Mouse (Mus musculus): ENCODE measurements at regions not wholly inside any gene's neighbourhood (a gene's known extent, or its start where the extent isn't known, plus 50 kb on each side); places are given as distances from the start of the nearest gene placed in this dataset.

DNA sequence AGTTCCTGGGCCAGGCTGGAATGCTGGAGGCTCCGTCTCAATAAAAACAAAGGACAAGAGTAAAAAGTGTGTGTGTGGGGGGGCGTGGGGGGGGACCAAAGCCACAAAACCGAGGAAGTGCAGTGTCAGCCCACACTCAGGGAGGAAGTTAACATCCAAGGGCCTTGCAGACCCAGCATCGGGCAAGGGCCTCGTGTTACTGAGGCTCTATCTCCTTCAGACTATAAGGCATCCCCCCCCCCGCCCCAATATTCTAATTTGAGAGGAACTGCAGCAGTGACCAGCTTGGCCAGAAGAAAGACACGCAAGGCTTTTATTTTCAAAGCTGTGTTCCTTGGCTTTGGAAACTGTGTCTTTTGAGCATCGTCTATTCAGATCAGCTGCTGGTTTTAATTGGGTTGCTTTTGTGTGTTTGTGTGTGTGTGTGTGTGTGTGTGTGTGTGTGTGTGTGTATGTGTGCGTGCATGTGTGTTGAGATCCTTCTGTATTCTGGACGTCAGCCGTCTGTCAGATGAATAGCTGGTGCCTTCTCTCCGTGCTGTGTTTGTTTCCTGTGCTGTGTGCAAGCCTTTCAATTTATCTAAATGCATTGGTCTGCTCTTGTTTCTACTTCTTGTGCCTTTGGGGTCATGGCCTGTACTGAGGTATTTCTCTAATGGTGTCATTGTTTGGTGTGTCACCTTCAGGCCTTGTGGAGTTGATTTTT is 491.7 kb downstream of the Vrk1 start:
- no peak overlapping the region for H3K27ac ChIP-seq (ENCODE audit: low read depth, low read length)
- H3K36me3 ChIP-seq (ENCODE audit: control insufficient read depth, insufficient read depth, low read length) = no peaks in the 10 kb centered on the region
- no peak overlapping the region for H3K4me3 ChIP-seq (ENCODE audit: low read depth, low read length)
- H3K27me3 ChIP-seq (ENCODE audit: control insufficient read depth, insufficient read depth, low read length) = no peaks in the 10 kb centered on the region
- no peaks in the 10 kb centered on the region for H3K4me1 ChIP-seq (ENCODE audit: control insufficient read depth, insufficient read depth, low read length)
- 62% methylated on average over 12 of the region's 12 CpGs for WGBS
- H3K9me3 ChIP-seq (ENCODE audit: control insufficient read depth, low read length) = no peaks in the 10 kb centered on the region
- H3K9ac ChIP-seq (ENCODE audit: low read length) = no peak overlapping the region
- no peak for ATAC-seq (ENCODE audit: low FRiP score)
- H3K4me2 ChIP-seq = no peak overlapping the region
- DNase-seq (ENCODE audit: low spot score, missing footprints) = peak; percentile 45

DNA sequence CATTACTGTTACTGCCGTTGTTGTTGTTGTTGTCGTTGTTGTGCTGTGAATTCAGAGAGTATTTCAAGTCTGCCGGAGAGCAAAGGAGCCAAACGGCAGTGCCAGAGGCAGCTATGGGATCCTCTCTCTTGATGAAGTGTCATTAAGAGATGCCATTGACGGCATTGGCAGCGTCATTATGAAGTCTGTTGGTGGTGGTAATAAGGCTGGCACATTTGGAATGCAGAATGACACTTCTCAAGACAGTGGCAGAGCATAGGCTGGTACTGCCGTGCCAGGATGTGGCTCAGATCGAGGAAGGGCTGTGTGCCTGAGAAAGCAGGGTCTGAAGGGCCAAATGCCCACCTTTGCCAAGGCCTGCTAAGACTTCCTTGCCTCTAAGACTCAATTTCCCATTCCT is 494.3 kb downstream of the Vrk1 start:
- H3K4me3 ChIP-seq (ENCODE audit: low read depth, low read length) = no peak overlapping the region
- H3K27ac ChIP-seq (ENCODE audit: low read depth, low read length) = no peak overlapping the region
- H3K9ac ChIP-seq (ENCODE audit: low read length) = no peak overlapping the region
- H3K4me1 ChIP-seq (ENCODE audit: control insufficient read depth, insufficient read depth, low read length) = no peaks in the 10 kb centered on the region
- no peak for ATAC-seq (ENCODE audit: low FRiP score)
- no peaks in the 10 kb centered on the region for H3K36me3 ChIP-seq (ENCODE audit: control insufficient read depth, insufficient read depth, low read length)
- H3K9me3 ChIP-seq (ENCODE audit: control insufficient read depth, low read length) = no peaks in the 10 kb centered on the region
- WGBS = 89% methylated on average over 8 of the region's 8 CpGs
- DNase-seq (ENCODE audit: low spot score, missing footprints) = no peak
- no peaks in the 10 kb centered on the region for H3K27me3 ChIP-seq (ENCODE audit: control insufficient read depth, insufficient read depth, low read length)
- H3K4me2 ChIP-seq = no peak overlapping the region

DNA sequence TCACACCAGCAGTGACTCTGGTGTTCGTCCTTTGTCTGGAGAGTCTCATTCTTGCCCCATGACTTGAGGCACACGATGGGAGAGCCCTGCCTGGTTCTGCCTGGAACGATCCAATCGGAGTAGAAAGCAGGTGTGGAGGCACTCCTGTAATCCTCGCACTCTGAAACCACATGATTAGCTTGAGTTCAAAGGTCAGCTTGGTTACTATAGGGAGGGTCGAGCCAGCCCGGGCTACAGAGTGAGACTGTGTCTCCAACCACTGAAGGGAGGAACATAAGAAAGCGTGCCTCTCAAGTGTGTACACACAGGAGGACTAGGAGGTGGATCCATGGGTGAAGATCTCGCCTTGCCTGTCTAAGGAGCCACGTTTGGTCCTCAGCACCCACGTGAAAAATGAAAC is 504.0 kb downstream of the Vrk1 start:
- Histone ChIP-seq H3K36me3 (ENCODE audit: control insufficient read depth, insufficient read depth, low read length) (no peaks in the 10 kb centered on the region), H3K4me3 (ENCODE audit: low read depth, low read length) (no peak overlapping the region), H3K4me2 (no peak overlapping the region), H3K27me3 (ENCODE audit: control insufficient read depth, insufficient read depth, low read length) (no peaks in the 10 kb centered on the region), H3K9ac (ENCODE audit: low read length) (no peak overlapping the region), H3K27ac (ENCODE audit: low read depth, low read length) (no peak overlapping the region), H3K4me1 (ENCODE audit: control insufficient read depth, insufficient read depth, low read length) (peaks cover 4% of the 10 kb centered on the region; the same call in 1 of the 2 replicates), H3K9me3 (ENCODE audit: control insufficient read depth, low read length) (no peaks in the 10 kb centered on the region)
- ATAC-seq (ENCODE audit: low FRiP score) (no peak), DNase-seq (ENCODE audit: low spot score, missing footprints) (peak; percentile 69)
- WGBS = 69% methylated on average over 11 of the region's 11 CpGs

DNA sequence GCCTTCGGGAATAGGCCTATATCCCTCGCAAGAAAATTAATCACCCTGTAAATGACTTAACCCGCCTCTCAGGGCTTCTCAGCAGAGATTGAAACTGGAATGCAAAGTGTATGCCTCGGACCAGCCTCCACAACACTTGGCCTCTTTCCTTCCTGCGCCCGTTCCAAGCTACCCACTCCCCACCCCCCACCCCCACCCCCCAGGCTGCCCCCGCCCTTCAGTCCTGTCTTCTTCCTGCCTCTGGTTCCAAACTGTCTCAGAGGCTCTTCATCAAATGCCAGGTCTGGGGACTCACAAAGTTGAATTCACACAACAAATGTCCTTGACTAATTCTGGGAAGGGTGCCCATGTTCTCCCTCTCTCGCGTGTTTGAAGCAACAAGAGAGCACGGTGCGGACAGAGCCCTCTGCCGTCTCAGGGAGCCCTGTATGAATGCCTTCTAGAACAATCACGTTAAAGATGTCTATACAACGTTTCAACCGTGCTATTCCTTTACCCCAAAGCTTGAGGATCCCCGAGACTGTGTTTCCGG is 505.3 kb downstream of the Vrk1 start:
- no peaks in the 10 kb centered on the region for H3K36me3 ChIP-seq (ENCODE audit: control insufficient read depth, insufficient read depth, low read length)
- no peaks in the 10 kb centered on the region for H3K27me3 ChIP-seq (ENCODE audit: control insufficient read depth, insufficient read depth, low read length)
- no peak overlapping the region for H3K27ac ChIP-seq (ENCODE audit: low read depth, low read length)
- no peak overlapping the region for H3K9ac ChIP-seq (ENCODE audit: low read length)
- H3K9me3 ChIP-seq (ENCODE audit: control insufficient read depth, low read length) = no peaks in the 10 kb centered on the region
- 83% methylated on average over 17 of the region's 17 CpGs for WGBS
- no peak overlapping the region for H3K4me3 ChIP-seq (ENCODE audit: low read depth, low read length)
- DNase-seq (ENCODE audit: low spot score, missing footprints) (no peak), ATAC-seq (ENCODE audit: low FRiP score) (no peak)
- peaks cover 4% of the 10 kb centered on the region; the same call in 1 of the 2 replicates for H3K4me1 ChIP-seq (ENCODE audit: control insufficient read depth, insufficient read depth, low read length)
- no peak overlapping the region for H3K4me2 ChIP-seq

DNA sequence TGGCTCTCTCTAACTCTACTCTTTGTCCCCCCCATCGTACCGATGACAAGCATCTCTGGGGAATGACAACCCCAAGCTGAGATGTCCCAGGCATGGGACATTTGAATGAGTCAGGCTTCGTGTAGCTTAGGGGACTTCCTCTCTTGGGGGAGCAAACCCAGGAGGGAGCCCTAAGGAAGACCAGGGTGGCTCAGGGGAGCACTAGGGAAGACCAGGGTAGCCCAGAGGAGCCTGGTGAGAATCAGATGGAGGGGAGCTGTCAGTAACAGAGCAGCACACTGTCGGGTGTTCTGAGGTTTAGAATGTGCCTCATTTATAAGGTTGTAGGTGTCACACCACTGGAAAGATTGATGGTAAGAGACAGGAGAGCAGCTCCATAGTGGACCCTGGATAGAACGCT is 509.1 kb downstream of the Vrk1 start:
- H3K9ac ChIP-seq (ENCODE audit: low read length) = no peak overlapping the region
- peaks cover 4% of the 10 kb centered on the region; the same call in 1 of the 2 replicates for H3K4me1 ChIP-seq (ENCODE audit: control insufficient read depth, insufficient read depth, low read length)
- DNase-seq (ENCODE audit: low spot score, missing footprints) (peak; percentile 74), ATAC-seq (ENCODE audit: low FRiP score) (no peak)
- H3K4me3 ChIP-seq (ENCODE audit: low read depth, low read length) = no peak overlapping the region
- H3K4me2 ChIP-seq = no peak overlapping the region
- no peak overlapping the region for H3K27ac ChIP-seq (ENCODE audit: low read depth, low read length)
- 82% methylated on average over 5 of the region's 5 CpGs for WGBS
- no peaks in the 10 kb centered on the region for H3K36me3 ChIP-seq (ENCODE audit: control insufficient read depth, insufficient read depth, low read length)
- no peaks in the 10 kb centered on the region for H3K9me3 ChIP-seq (ENCODE audit: control insufficient read depth, low read length)
- no peaks in the 10 kb centered on the region for H3K27me3 ChIP-seq (ENCODE audit: control insufficient read depth, insufficient read depth, low read length)

DNA sequence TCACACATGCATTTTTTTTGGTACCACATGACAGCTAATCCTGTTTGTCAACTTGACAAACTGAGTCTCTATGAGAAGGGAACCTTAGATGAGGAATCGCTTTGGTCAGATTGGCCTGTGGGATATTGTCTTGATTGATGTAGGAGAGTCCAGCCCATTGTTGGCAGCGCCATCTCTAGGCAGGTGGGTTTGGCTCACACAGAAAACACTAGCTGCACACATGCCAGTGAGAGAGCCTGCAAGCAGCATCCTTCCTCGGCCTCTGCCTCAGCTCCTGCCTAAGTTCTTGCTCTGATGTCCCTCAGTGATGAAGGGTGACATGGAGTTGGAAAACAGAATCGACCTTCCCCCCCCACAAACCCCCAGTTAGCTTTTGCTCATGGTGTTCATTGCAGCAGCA is 514.4 kb downstream of the Vrk1 start:
- DNase-seq (ENCODE audit: low spot score, missing footprints) = peak; percentile 73
- 73% methylated on average over 4 of the region's 4 CpGs for WGBS

DNA sequence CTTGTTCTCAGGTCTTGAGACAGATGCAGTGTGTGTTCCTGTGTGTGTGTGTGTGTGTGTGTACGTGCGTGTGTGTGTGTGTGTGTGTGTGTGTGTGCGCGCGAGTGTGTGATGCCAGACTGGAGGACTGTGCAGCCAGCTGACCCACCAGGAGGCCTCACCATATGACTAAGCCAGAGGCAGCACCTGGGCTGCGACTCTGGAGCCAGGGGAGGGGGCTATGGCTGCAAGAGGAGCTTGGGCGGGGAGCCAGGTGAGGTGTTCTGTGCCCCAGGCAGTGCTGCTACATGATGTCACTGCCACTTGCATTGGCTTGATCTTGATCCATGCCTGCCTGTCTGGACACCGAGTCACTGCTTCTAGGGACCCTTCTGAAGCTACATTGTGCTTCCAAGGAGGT is 517.1 kb downstream of the Vrk1 start:
- H3K27me3 ChIP-seq (ENCODE audit: control insufficient read depth, insufficient read depth, low read length) = no peaks in the 10 kb centered on the region
- no peak overlapping the region for H3K27ac ChIP-seq (ENCODE audit: low read depth, low read length)
- peak; percentile 50; the same call in 1 of the 2 replicates for ATAC-seq (ENCODE audit: low FRiP score)
- no peak overlapping the region; the same call in 1 of the 2 replicates for H3K4me2 ChIP-seq
- no peak overlapping the region for H3K4me3 ChIP-seq (ENCODE audit: low read depth, low read length)
- H3K9ac ChIP-seq (ENCODE audit: low read length) = no peak overlapping the region
- peak; percentile 67 for DNase-seq (ENCODE audit: low spot score, missing footprints)
- H3K9me3 ChIP-seq (ENCODE audit: control insufficient read depth, low read length) = no peaks in the 10 kb centered on the region
- 74% methylated on average over 8 of the region's 8 CpGs for WGBS
- H3K36me3 ChIP-seq (ENCODE audit: control insufficient read depth, insufficient read depth, low read length) = no peaks in the 10 kb centered on the region
- H3K4me1 ChIP-seq (ENCODE audit: control insufficient read depth, insufficient read depth, low read length) = peaks cover 6% of the 10 kb centered on the region

More for the DNA sequence above, 514.4 kb downstream of the Vrk1 start:
- no peak for ATAC-seq (ENCODE audit: low FRiP score)
- H3K9ac ChIP-seq (ENCODE audit: low read length) = no peak overlapping the region
- no peaks in the 10 kb centered on the region for H3K9me3 ChIP-seq (ENCODE audit: control insufficient read depth, low read length)
- no peak overlapping the region for H3K4me3 ChIP-seq (ENCODE audit: low read depth, low read length)
- H3K27ac ChIP-seq (ENCODE audit: low read depth, low read length) = no peak overlapping the region
- peaks cover 6% of the 10 kb centered on the region for H3K4me1 ChIP-seq (ENCODE audit: control insufficient read depth, insufficient read depth, low read length)
- no peak overlapping the region for H3K4me2 ChIP-seq
- no peaks in the 10 kb centered on the region for H3K27me3 ChIP-seq (ENCODE audit: control insufficient read depth, insufficient read depth, low read length)
- H3K36me3 ChIP-seq (ENCODE audit: control insufficient read depth, insufficient read depth, low read length) = no peaks in the 10 kb centered on the region

DNA sequence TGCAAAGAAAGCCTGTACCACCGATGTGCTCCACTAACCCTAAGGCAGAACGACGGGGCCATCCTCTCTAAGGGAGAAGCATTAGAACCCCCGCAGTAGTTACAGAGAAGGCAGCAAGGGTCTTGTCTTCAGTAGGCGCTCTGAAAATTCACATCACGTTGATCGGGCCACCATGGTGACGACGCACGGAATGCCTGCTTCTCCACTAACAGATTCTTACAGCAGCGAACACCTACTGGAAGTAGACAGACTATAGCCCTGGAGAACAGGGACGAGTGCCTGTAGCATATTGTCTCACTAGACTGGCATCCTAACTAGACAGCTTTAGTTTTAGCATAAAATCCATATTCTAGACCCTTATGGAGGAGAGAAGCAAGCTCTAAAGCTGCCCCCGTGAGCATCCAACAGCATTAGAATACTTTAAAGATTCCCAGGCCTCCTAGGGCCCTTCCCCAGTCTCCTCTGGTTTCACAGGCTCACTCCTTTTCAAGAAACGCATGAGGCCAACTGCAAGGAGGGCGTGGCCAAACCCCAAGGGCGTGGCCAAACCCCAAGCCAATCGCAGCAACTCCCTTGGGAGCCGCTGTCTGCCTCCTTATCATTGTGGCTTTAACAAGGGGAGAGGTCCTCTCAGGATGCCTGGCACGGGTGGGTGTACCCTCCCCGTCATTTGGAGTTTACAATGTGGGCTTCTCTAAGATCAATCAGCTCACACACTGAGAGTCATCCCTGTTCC is 517.8 kb downstream of the Vrk1 start:
- WGBS = 5% methylated on average over 20 of the region's 20 CpGs
- Histone ChIP-seq H3K27ac (ENCODE audit: low read depth, low read length) (no peak overlapping the region), H3K27me3 (ENCODE audit: control insufficient read depth, insufficient read depth, low read length) (no peaks in the 10 kb centered on the region), H3K9me3 (ENCODE audit: control insufficient read depth, low read length) (no peaks in the 10 kb centered on the region), H3K9ac (ENCODE audit: low read length) (0 out of 2 replicates have a peak overlapping the region, but pooled peaks have one; percentile 20), H3K4me1 (ENCODE audit: control insufficient read depth, insufficient read depth, low read length) (peaks cover 6% of the 10 kb centered on the region), H3K4me3 (ENCODE audit: low read depth, low read length) (no peak overlapping the region), H3K4me2 (peak overlapping the region; percentile 33; the same call in 1 of the 2 replicates), H3K36me3 (ENCODE audit: control insufficient read depth, insufficient read depth, low read length) (no peaks in the 10 kb centered on the region)
- peak; percentile 94 for DNase-seq (ENCODE audit: low spot score, missing footprints)
- peak; percentile 65 for ATAC-seq (ENCODE audit: low FRiP score)

DNA sequence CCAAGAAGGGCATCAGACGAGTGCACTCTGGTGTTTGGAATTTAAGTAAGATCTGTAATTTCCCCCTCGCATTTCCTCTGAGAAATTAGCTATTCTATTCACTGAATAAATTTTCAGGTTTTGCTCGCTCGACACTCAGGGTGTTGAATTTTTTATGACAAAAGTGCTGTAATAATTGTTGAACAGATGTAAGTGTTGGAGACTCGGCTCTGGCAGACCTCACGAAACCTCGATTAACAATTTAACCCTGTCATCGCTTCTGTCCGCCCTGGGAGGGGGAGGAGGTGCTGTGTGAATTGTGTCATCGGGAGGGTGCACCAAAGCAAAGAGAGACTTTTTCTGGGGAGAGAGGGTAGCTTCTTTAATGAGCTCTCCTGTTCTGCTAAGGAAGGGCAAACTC is 518.5 kb downstream of the Vrk1 start:
- Histone ChIP-seq H3K9me3 (ENCODE audit: control insufficient read depth, low read length) (no peaks in the 10 kb centered on the region), H3K27me3 (ENCODE audit: control insufficient read depth, insufficient read depth, low read length) (no peaks in the 10 kb centered on the region), H3K4me1 (ENCODE audit: control insufficient read depth, insufficient read depth, low read length) (peaks cover 6% of the 10 kb centered on the region), H3K4me2 (no peak overlapping the region), H3K27ac (ENCODE audit: low read depth, low read length) (no peak overlapping the region), H3K9ac (ENCODE audit: low read length) (no peak overlapping the region), H3K4me3 (ENCODE audit: low read depth, low read length) (no peak overlapping the region), H3K36me3 (ENCODE audit: control insufficient read depth, insufficient read depth, low read length) (no peaks in the 10 kb centered on the region)
- 53% methylated on average over 10 of the region's 10 CpGs for WGBS
- ATAC-seq (ENCODE audit: low FRiP score) = no peak
- peak; percentile 87 for DNase-seq (ENCODE audit: low spot score, missing footprints)
